Mouse (Mus musculus) liver, embryonic 14.5 days (tissue): Measurements from ENCODE around the gene Atxn3. TPM values are rescaled to one million over a fixed set of nuclear protein-coding genes. Genes with fewer than 3 reads are reported as not detected.

ENCODE experiments used
- ATAC-seq: fragments of 200-750 bp; cut with Nextera tagmentation; 2 replicates; pipeline ENCODE4 v1.8.0; 2017; ENCODE audit warnings: moderate number of reproducible peaks, mild to moderate bottlenecking, moderate library complexity; ENCODE audit not compliant: insufficient read depth
- DNase-seq, 3 experiments: peaks; one replicate each; pipeline ENCODE4 v3.0.0-alpha.2; 2012 to 2013; ENCODE audit warnings: low read depth in 3 of 3, low spot score in 3 of 3
- H3K27ac ChIP-seq: fragments of 300-500 bp; sonication (generic); 2 replicates; pipeline ENCODE4 v1.5.1; 2014; ENCODE audit warnings: moderate library complexity, mild to moderate bottlenecking, control low read depth, inconsistent platforms
- H3K27me3 ChIP-seq: fragments of 300-500 bp; sonication (generic); 2 replicates; pipeline ENCODE4 v1.6.1; 2014; ENCODE audit warnings: mild to moderate bottlenecking, low read length, moderate library complexity; ENCODE audit not compliant: control insufficient read depth, insufficient read depth
- H3K36me3 ChIP-seq: fragments of 300-500 bp; sonication (generic); replicated peaks from 2 replicates; pipeline ENCODE4 v1.6.1; 2014; ENCODE audit warnings: low read depth; ENCODE audit not compliant: control insufficient read depth, insufficient read depth
- H3K4me1 ChIP-seq, 2 experiments: fragments of 200-500 bp in 1 of 2; fragments of 300-500 bp in 1 of 2; sonication (generic) in 1 of 2; replicated peaks; 2 replicates each; pipeline ENCODE4 v1.6.1; 2012 to 2014; ENCODE audit warnings: antibody characterized with exemption in 1 of 2, inconsistent platforms in 1 of 2, low read length in 1 of 2; ENCODE audit not compliant: control insufficient read depth in 2 of 2, insufficient read depth in 2 of 2
- H3K4me2 ChIP-seq: fragments of 300-500 bp; sonication (generic); 2 replicates; pipeline ENCODE4 v1.6.1; 2014; ENCODE audit warnings: low read depth, mild to moderate bottlenecking, control low read depth, moderate library complexity
- H3K4me3 ChIP-seq, 2 experiments: fragments of 200-500 bp in 1 of 2; fragments of 300-500 bp in 1 of 2; sonication (generic) in 1 of 2; 2 replicates each; pipeline ENCODE4 v1.5.1; 2012 to 2014; ENCODE audit warnings: low read depth in 2 of 2, low read length in 2 of 2, mild to moderate bottlenecking in 2 of 2, control low read depth in 1 of 2, inconsistent platforms in 1 of 2, moderate library complexity in 1 of 2; ENCODE audit not compliant: insufficient read depth in 1 of 2
- H3K9ac ChIP-seq: fragments of 300-500 bp; sonication (generic); replicated peaks from 2 replicates; pipeline ENCODE4 v1.6.1; 2014; ENCODE audit warnings: mild to moderate bottlenecking, control low read depth, moderate library complexity
- H3K9me3 ChIP-seq: fragments of 300-500 bp; sonication (generic); 2 replicates; pipeline ENCODE4 v1.6.1; 2016; ENCODE audit warnings: low read length, mixed read lengths; ENCODE audit not compliant: control insufficient read depth
- CTCF ChIP-seq: IDR thresholded peaks from 2 replicates; pipeline ENCODE4 v1.5.1; 2016; ENCODE audit warnings: antibody characterized with exemption, low read depth, control low read depth
- EP300 ChIP-seq: IDR thresholded peaks from 2 replicates; pipeline ENCODE4 v1.6.1; 2016; ENCODE audit warnings: antibody characterized with exemption, low read depth
- WGBS: fragments of 180-500 bp; shearing (Covaris S2); extraction: QIAGEN DNeasy Blood & Tissue Kit; methylation state at CpG from one replicate; pipeline ENCODE4 v1.1.7; 2014; ENCODE audit not compliant: insufficient replicate concordance; 5-methylcytosine and 5-hydroxymethylcytosine counted together
- polyA plus RNA-seq, 2 experiments: library from polyadenylated mRNA; depleted of rRNA in 1 of 2; stranded (reverse) in 1 of 2; unstranded in 1 of 2; fragments of >200 nt; fragmentation: Nextera tagmentation in 1 of 2; extraction: Ambion mirVana in 1 of 2; gene quantifications; 2 replicates each; pipeline versions ENCODE4 v1.2.1 to v1.2.3; 2012 to 2014

The Atxn3 gene
- polyA plus RNA-seq, 2 experiments: 5.5 to 9.9 TPM

DNA sequence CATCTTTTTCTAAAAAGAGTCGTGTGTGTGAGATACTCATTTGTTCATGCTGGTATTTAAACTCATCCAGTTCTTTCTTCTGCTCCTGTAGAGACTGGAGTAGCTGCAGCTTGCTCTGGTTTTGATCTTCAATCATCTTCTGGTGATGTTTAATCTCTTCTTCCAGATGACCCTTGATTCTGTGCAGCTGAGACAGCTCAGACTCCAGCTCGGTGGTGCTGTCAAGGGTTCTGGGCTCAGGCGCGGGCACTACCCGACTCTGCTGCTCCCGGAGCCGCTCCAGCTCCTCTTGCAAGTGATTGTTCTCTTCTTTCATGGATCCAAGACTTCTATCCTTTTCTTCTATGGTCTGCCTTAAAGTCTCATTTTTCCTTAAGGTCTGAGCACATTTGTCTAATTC lies 73.1 kb downstream of the Atxn3 start:
- Histone ChIP-seq H3K36me3 (peaks cover 18% of the 10 kb centered on the region), H3K9ac (no peak overlapping the region), H3K27me3 (no peaks in the 10 kb centered on the region), H3K4me3 (no peak overlapping the region), H3K4me1 (no peaks in the 10 kb centered on the region), H3K4me2 (no peak overlapping the region), H3K27ac (no peak overlapping the region), H3K9me3 (no peaks in the 10 kb centered on the region)
- ATAC-seq (no peak), DNase-seq (no peak)
- 87% methylated on average over 7 of the region's 7 CpGs for WGBS
- TF ChIP-seq CTCF (no peak), EP300 (no peak)

- H3K4me2 ChIP-seq: no peak overlapping the region
- 82% methylated on average over 2 of the region's 2 CpGs for whole genome bisulfite sequencing
- no peak overlapping the region for H3K9ac ChIP-seq
- no peak overlapping the region for H3K27ac ChIP-seq
- TF ChIP-seq EP300: no peak
- no peak for TF ChIP-seq CTCF
- no peaks in the 10 kb centered on the region for H3K4me1 ChIP-seq
- H3K36me3 ChIP-seq: peaks cover 18% of the 10 kb centered on the region
- H3K9me3 ChIP-seq: no peaks in the 10 kb centered on the region
- DNase-seq: no peak
- H3K4me3 ChIP-seq: no peak overlapping the region
- ATAC-seq: no peak
- H3K27me3 ChIP-seq: no peaks in the 10 kb centered on the region
Measured at GRCm38 (mm10) chr12:101876374-101876773, 81.7 kb downstream of the Atxn3 start.

DNA sequence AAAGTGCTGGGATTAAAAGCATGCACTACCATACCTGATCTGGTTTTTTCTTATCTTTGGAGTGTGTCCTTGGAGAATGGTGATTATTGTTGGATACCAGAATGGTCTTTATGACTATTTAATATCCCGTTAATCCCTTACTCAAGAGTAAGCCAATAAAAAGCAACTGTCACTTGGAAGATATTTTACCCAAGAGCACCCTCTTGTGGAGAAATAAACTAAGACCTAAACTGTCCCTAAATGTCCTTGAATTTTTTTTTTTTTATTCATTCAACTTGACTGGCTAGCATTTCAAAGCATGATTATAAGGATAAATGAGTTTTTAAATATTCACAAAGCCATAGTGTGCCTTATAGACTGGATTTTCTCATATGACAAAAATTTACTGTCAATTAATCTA lies 82.9 kb downstream of the Atxn3 start:
- Histone ChIP-seq H3K36me3 (peaks cover 18% of the 10 kb centered on the region), H3K9ac (no peak overlapping the region), H3K4me3 (no peak overlapping the region), H3K27me3 (no peaks in the 10 kb centered on the region), H3K4me2 (no peak overlapping the region), H3K4me1 (no peaks in the 10 kb centered on the region), H3K9me3 (no peaks in the 10 kb centered on the region), H3K27ac (no peak overlapping the region)
- DNase-seq (peak in 2 of 3 experiments; percentile 10 to 36), ATAC-seq (no peak)
- 53% methylated on average over 1 of the region's 1 CpGs for WGBS
- TF ChIP-seq CTCF: peak; percentile 28; the same call in 1 of the 2 replicates
- no peak for TF ChIP-seq EP300

Other genes starting within 250 kb of the Atxn3 start
- gene Tc2n, start 239.7 kb downstream of the Atxn3 start, polyA plus RNA-seq (2012; rRNA removed): 0.02 and 0.03 TPM in 2 replicates
- gene Tc2n, start 239.7 kb downstream of the Atxn3 start, polyA plus RNA-seq (2014; fragmentation: Nextera tagmentation; extraction: Ambion mirVana): 0.04 TPM in 1 of 2 replicates, not detected in the other
- gene Fbln5, start 139.2 kb downstream of the Atxn3 start, polyA plus RNA-seq (2012; rRNA removed): 1.9 and 2.2 TPM in 2 replicates
- 3.8 and 4.0 TPM in 2 replicates for gene Fbln5, start 139.2 kb downstream of the Atxn3 start, polyA plus RNA-seq (2014; fragmentation: Nextera tagmentation; extraction: Ambion mirVana)
- gene Trip11, start 45.0 kb downstream of the Atxn3 start, polyA plus RNA-seq (2012; rRNA removed): 1.4 and 2.2 TPM in 2 replicates
- 5.2 and 6.1 TPM in 2 replicates for gene Trip11, start 45.0 kb downstream of the Atxn3 start, polyA plus RNA-seq (2014; fragmentation: Nextera tagmentation; extraction: Ambion mirVana)
- 6.3 and 10.1 TPM in 2 replicates for gene Cpsf2, start 17.7 kb upstream of the Atxn3 start, polyA plus RNA-seq (2012; rRNA removed)
- gene Cpsf2, start 17.7 kb upstream of the Atxn3 start, polyA plus RNA-seq (2014; fragmentation: Nextera tagmentation; extraction: Ambion mirVana): 21.1 and 23.2 TPM in 2 replicates
- gene Slc24a4, start 170.5 kb upstream of the Atxn3 start, polyA plus RNA-seq (2012; rRNA removed): 0.08 and 0.10 TPM in 2 replicates
- 0.08 and 0.13 TPM in 2 replicates for gene Slc24a4, start 170.5 kb upstream of the Atxn3 start, polyA plus RNA-seq (2014; fragmentation: Nextera tagmentation; extraction: Ambion mirVana)